Mouse (Mus musculus) ovary, postnatal 36 days (tissue): ENCODE data around the gene Ulk4.
A peak's percentile ranks its signal among the peaks of the same experiment; 100 is the strongest.

ENCODE experiments used
- DNase-seq: peaks from one replicate; pipeline ENCODE4 v3.0.0; 2022; ENCODE audit warnings: low spot score, mixed read lengths

Ulk4 gene

DNA sequence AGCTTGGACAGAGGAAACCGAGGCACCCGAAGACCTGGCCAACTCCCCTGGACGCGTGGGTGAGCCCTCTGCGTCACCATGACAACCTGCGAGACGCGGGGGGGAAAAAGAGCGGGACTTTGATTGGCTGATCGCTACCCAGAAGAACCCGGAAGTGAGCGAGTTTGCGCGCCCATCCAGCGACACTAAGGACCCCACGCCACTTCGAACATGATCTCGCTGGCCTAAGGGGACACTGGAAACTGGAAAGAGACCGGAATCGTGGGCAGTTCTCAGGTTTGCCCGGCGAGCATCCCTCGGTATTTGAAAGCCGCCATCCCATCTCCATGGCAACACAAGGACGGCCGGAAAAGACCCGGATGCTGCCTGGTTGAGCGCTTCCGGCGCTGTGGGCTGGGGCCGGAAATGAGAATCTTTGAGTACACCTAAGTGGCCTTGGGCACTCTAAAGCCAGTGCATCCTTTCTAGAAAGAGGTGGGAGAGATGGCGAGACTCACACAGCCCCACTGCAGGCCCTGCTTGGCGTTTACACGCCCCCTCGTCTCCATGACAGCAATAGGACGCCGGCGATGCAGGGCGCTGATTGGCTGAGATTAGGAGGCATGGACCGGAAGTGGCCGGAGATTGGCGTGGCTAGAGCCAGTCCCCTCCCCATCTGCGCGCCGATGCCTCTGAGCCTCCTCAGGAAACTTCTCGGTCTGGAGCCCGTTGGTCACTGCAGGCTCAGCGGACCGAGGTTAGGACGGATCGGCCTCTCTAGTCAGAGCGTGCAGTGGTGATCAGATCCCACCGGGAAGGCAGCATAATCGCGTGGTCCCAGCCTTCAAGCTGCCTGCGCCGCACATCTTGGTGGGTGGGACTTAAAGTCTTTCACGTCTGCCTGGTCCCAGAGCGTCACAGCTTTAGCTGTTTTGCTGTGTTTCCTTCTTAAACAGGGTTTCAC, at the start of gene Ulk4:
Gene Ulk4 (minus strand): TSS at position 80 of the 943 bp plus-strand sequence.
- DNase-seq: peak; percentile 89

DNA sequence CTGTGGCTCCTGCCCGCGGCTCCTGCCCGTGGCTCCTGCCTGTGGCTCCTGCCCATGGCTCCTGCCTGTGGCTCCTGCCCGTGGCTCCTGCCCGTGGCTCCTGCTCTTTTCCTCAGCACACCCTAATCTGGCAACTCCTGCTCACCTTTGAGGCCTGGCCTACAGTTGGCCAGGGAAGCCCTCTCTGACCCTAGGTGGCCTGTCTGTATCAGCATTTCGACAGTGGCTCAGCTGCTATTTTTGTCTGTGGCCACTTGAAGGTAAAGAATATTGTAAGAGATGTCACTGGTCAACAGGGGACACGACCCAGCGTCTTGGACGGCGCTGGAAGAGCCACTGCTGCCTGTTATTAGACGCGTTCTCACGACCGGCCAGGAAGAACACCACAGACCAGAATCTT, 45.0 kb upstream of the Ulk4 start:
- DNase-seq: no peak

DNA sequence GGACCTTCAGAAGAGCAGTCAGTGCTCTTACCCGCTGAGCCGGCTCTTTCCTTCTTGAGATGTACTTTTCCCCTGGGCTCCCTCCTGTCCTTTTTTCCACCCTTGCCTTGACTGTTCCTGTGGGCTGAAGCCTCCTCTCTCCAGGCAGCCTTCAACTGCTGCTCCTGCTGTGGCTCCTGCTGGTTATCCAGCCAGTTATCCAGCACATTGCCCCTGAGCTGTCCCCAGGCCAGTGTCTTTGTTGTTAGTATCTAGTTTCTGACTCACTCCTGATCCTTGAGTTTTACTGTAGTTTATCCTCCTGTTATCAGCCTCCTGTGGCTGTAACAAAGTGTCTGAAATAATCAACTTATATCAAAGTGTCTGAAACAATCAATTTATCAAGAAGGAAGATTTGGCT, 44.1 kb upstream of the Ulk4 start:
- no peak for DNase-seq

DNA sequence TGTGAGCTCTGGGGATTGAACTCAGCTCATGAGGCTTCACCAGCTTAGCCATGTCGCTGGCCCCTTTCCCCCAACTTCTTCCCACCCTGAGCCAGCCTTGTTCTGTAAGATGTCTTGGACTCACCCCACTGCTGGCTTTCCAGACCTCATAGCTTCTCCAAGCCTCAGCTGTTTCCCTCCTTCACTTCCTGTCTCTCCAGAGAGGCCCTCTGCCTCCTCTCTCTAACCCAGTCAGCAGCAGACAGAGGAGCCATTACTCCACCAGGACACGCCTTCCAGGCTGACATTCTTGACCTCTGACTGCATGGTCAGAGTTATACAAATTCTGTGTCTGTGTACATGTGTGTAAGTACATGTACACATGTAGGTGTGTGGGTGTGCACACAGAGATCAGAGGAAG, 43.4 kb upstream of the Ulk4 start:
- no peak for DNase-seq

DNA sequence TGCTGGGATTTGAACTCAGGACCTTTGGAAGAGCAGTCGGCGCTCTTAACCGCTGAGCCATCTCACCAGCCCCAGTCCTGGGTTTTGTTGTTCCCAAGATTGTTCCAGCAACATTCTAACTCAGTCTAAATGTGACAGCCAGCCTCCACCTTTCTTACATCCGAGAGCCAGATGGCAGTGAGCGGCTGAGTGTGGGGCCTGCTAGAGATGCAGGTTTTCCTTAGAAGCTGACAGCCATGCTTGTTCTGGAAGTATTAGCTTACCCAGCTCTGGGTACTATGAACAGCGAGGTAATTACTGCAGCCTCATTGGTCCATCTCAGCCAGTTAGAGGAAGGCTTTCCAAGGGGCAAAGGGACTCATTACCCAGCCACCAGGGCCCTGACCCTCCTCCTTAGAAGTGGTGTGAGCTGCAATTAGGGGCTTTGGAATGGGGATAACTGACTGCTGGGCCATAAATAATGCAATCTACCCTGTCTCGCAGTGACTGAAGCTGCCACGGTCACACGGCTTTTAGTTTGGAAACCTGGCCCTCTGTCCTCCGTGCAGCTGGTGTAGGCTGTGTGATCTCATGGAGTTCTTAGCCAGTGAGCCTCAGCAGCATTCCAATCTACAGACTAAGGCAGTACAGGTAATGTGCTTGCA, 42.4 kb upstream of the Ulk4 start:
- no peak for DNase-seq

DNA sequence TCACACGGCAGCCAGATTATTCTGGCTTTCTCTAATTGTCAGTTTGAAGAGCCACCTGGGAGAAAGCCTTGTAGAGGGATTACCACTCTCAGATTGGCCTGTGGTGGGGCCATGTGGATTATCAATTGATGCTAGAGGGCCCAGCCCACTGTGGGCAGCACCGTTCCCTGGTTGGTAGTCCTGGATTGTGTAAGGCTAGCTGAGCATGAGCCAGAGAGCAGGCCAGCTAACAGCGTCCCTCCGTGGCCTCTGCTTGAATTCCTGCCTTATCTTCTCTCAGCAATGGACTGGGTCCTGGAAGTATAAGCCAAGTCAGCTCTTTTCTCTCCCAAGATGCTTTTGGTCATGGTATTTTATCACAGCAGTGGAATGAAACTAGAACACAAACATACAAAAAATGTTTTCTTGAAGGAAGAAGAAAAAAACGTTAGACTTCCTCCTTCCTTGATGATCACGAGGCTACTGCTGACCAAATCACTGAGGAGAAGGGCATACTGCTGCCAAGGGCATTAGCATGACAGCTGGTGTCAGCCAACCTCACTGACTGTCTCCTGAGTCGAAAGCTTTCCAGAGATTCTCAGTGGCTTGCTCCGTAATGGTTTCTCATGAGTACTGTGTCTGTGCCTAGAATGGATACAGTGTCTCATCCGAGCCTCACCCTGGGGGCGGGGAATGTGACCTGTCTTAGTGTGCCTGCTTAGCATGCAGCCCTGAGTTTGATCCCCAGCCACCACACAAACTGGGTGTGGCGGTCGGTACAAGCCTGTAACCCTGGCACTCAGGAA, 39.8 kb upstream of the Ulk4 start:
- no peak for DNase-seq

DNA sequence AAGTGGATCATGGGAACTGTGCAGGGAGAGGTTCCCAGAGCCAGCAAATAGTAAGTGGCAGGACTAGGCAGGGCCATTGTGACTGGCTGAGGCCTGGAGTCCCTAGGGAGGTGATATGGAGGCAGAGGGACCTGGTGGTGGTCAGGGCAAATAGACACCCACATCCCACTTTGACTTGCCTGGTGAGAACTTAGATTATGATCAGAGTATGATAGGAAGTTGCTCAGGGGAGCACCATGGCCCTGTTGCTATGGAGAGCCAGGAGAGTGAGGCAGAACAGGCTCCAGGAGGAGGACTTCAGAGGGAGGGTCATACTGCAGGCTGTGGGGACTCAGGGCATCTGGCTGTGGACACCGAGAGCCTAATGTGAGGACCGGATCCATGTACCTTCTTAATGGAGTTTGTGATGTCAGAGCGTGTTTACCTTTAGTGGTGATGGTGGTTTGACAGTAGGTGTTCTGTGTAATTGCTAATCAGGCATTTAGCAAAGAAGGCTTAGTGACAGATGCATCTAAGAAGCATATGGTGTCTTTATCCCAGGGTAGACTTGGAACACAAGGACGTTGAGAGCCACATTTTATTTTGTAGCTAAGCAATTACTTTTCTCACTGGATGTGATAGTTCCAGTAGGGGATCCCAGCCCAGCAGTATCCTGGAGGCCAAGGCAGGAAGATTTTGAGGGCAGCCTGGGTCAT, 39.1 kb upstream of the Ulk4 start:
- no peak for DNase-seq

DNA sequence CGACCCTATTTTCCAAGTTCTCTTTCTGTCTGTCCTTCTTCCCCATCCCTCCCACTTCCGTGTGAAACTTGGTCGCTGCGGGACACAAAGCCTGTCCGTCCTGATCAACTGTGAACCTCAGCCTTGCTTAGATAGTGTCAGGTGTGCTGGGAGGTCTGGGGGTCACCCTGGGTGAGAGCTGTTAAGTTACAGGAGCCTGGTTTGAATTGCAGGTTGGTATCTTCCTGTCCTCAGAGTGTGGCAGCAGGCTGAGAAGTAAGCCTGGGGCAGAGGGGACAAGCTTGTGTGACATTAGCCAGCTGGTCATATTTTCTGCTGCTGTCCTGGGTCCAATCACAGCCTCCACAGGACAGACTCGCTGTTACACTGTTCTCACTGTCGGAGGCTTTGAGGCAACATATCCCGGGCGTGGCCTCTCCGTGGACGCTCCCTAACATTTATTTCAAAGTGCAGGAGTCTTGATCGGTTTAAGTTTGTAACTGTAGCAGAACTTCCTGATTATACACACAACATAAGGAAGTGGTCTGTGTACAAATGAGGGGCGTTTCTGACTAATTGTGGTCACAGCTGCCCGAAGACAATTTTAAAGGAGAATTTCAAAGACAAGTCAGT, 37.6 kb upstream of the Ulk4 start:
- DNase-seq: no peak

DNA sequence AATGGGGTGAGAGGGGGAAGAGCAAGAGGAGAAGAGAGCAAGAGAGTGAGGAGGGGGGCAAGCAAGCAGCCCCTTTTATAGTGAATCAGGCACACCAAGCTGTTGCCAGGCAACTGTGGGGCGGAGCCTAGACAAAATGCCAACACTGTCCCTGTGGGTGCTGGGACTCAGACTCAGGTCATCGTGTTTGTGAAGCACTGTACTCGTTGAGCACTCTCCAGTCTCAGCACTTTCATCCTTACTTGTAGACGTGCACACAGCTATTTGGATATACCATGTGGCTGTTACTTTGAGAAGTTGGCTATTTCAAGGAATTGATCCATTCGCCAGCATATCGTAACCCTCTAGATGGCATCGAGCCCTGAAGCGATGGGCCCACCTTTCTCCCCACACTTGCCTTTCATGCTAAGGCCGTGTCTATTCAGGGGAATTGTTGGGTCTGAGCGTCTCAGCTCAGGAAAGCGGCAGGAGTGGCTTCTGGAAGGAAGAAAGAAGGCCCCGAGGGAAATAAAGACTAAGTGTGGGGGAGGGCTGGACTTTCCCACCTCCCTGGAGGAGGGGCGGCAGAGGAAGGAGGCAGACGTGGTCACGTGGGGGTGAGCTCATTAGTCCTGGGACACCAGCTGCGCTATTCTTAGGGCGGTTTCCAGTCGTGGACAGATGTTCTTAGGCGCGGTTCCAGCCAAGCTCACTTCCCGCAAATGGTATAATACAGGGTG, 36.8 kb upstream of the Ulk4 start:
- DNase-seq: peak; percentile 67

DNA sequence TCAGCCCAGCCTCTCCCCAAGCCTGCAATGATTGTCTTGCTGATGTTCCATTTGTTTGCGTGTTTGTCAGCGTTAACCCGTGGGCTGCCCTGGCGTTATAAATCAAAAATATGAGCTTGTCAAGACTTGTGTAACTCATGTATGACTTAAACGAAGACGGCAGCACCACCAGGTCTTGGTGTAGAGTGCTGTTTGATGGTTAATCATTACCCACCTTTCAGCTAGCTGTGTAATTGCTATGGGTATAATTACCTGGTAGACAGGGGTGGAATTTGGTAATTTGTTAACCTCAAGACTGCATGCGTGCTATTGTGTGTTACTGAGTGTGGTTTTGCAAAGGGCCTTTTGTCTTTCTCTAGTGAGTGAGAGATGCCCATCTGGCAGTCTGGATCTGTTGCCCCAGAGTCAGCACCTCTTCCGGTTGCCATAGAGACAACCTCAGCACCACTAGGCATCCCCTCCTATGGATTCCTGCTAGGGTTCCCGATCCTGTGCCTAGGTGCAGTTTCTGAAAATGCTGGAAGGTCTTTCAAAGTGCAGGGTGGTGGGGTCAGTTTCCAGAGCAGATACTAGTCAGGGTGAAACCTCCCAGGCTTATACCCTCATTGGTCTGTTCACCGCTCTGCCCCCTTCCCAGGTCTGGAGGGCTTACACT, 35.4 kb upstream of the Ulk4 start:
- no peak for DNase-seq

DNA sequence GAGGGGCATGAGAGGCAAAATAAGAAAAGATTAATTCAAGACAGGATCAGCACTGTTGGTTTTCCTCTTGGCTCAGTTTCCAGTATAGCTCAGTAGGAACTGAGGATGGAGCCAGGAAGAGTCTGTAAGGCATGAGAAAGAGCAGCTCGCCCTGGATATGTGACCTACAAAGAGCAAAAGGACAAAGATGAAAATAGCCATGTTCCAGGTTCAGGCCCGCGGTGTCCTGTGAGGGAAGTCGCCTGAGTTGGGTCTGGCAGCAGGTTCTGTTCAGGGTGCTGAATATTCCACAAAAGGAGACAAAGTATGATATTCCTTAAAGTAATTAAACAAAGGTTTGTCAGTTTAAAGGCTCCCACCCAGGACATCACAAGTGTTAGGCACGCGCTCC, 34.8 kb upstream of the Ulk4 start:
- DNase-seq: no peak

DNA sequence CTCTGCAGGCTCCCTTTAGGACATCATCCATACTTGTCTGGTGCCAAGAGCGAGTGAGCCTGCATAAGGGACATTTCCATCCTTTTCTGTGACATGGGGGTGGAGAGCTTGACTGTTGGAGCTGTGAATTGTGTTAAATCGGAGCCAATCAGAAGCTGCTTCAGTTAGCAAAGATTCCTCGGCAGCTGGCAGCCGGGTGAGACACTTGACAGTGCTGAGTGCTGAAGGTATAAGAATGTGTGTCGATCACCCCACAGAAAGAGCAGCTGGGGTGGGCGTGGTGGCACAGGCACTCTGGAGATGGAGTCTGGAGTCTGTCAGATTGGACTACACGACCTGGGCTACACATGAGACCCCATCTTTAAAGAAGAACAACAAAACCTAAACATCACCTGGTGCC, 33.5 kb upstream of the Ulk4 start:
- no peak for DNase-seq

DNA sequence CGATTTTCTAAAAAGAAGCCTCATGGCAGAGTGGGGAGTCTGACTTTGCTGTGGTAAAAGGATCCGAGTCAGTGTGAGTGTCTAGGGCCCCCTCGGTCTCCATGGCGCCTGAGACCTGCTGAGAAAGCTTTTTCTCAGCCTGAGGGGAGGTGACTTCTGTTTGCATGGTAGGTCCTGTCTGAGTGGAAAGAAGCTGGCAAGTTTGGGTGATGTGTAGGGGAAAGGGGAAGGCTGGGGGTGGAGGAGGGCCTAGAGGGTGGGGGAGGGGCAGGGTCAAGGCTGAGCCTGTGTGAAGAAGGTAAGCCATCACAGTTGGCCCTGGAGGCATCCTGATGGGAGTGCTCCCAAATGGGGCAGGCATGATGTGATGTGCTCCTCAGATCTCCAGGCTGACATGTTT, 32.3 kb upstream of the Ulk4 start:
- no peak for DNase-seq

DNA sequence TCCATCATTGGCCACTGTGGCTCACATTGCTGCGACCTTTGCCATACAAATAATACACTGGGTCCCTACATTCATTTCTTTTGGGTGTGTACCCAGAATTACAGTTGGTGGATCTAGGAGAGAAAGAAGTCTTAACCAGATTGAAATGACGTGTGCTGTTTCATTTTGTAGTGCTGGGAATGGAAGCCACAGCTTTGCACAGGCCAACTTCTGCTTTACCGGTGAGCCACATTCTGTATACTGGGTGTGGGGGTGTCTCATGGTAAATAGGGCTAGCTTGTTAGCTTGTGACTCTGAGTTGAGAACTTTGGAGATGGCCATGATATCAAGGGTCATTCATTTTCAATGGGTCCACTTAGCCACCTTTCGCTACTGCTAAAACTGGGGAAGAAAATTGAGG, 28.5 kb upstream of the Ulk4 start:
- DNase-seq: no peak

DNA sequence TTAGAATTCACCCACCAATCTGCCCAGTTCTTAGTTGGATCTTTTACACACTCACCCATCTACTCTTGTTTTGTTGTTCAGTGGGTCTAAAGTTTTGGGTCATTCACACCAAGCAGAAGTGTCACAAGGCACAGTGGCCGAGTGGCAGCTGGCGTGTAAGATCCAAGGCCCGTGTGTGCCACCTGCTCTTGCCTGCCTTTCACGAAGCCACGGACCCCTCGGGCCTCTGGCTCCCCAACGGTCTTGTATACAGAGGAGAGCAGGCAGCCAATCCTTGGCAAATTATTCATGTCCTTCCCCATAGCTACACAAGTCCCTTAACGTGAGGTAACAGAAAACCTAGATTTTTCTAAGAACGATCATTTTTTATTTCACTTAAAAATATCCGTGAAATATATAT, 27.5 kb upstream of the Ulk4 start:
- no peak for DNase-seq

DNA sequence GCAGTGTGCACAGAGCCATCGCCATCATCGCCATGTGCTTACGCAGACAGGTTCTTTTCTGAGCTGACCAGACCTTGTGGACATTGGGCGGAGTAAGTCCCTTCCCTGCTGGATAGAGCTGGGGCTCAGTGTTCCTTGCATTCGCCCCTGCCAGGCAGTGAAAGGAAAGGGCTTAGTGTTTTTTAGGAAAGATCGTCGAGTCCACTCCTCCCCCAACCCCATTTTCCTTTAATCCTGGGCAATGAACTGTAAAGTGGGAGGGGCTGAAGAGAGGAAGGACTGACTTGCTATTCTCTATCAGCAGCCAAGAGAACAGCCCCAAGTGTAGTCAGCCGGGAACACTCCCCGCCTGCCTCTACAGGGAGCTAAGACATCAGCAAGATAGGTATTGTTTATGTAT, 26.8 kb upstream of the Ulk4 start:
- DNase-seq: no peak

DNA sequence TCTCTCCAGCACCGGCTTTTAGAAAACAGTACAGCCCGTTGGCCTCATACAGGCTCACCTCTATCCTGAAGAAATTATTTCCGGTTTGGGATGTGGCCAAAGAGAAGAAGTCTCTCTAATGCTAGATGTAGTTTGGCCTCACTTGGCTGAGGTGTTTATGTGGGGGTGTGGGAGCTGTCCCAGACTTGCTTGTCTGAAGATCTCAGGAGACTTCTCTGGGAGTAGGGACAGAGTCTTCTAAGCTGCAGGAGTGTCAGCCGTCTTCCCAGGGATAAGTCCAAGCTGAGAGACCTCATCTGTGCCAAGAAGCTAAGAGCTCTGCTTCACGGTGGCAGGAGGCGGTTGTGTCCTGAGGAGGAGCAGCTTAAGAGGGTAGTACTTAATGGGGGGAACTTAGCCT, 26.1 kb upstream of the Ulk4 start:
- no peak for DNase-seq

DNA sequence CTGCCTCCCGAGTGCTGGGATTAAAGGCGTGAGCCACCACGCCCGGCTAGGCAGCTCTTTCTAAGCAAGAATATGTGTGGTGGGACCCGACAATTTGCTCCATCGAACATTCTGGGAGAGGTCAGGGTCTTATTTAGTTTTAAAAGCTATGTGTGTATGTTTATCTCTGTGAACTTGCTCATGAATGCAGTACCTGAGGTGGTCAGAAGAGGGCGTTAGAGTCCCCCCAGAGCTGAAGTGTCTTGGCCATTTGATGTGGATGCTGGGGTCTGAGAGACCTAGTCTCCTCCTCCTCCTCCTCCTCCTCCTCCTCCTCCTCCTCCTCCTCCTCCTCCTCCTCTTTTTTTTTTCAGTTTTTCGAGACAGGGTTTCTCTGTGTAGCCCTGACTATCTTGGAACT, 25.5 kb upstream of the Ulk4 start:
- DNase-seq: no peak

DNA sequence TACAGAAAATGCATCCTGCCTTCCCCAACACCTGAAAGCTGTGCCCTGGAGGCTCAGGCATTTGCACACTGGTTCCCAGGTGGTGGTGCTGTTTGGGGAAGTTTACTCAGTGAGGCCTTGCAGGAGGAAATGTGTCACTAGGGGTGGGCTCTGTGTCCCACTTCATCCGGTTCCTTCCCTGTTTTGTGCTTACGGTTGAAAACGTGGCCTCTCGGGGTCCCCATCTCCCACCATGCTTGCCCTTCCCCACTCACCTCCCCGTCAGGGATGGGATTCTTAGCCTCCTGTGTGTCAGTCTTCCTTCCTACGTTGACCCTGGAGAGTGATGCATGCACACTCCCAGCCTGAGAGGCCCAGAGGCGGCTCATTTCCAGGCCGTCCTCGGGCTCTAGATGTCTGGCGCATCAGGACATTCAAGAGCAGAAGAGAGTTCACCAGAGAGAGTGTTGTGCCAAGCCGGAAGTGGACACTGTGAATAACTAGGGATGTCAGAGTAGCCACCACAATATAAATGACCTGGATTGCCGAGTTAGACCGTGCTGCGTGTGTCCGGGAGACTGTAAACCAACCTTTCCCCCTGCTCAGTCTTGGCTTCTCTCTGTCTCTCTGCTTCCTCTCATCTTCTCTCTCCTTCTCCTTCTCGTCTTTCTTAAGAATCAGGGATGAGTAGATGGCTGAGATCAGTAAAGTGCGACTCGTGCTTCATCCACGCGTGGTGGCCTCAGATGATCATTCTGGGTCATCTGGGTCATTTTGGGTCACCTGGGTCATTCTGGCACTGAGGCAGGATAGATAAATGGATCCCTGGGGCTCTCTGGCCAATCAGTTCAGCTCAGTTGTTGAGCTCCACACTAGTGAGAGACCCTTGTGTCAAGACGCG, 24.3 kb upstream of the Ulk4 start:
- DNase-seq: no peak
